Mouse (Mus musculus) hindbrain, embryonic 12.5 days (tissue): ENCODE data around the gene Mipol1. TPM values are rescaled to one million over a fixed set of nuclear protein-coding genes. Genes with fewer than 3 reads are reported as not detected.
"Not testable (repeated sequence)": the region's sequence is repeated elsewhere in the genome, so short reads cannot be mapped to it uniquely, and the experiment has no call there.

ENCODE experiments used
- ATAC-seq: fragments of 200-750 bp; cut with Nextera tagmentation; 2 replicates; pipeline ENCODE4 v1.8.0; 2017; ENCODE audit warnings: moderate TSS enrichment; ENCODE audit not compliant: low FRiP score
- H3K27ac ChIP-seq: fragments of 300-500 bp; sonication (generic); 2 replicates; pipeline ENCODE4 v1.5.1; 2016; ENCODE audit warnings: mild to moderate bottlenecking
- H3K27me3 ChIP-seq: fragments of 300-500 bp; sonication (generic); 2 replicates; pipeline ENCODE4 v1.6.1; 2016; ENCODE audit warnings: mild to moderate bottlenecking
- H3K36me3 ChIP-seq: fragments of 300-500 bp; sonication (generic); 2 replicates; pipeline ENCODE4 v1.6.1; 2016; ENCODE audit warnings: mild to moderate bottlenecking
- H3K4me1 ChIP-seq: fragments of 300-500 bp; sonication (generic); 2 replicates; pipeline ENCODE4 v1.6.1; 2016
- H3K4me2 ChIP-seq: fragments of 300-500 bp; sonication (generic); replicated peaks from 2 replicates; pipeline ENCODE4 v1.6.1; 2016; ENCODE audit warnings: mild to moderate bottlenecking
- H3K4me3 ChIP-seq: fragments of 300-500 bp; sonication (generic); 2 replicates; pipeline ENCODE4 v1.5.1; 2016; ENCODE audit warnings: mild to moderate bottlenecking
- H3K9ac ChIP-seq: fragments of 300-500 bp; sonication (generic); 2 replicates; pipeline ENCODE4 v1.6.1; 2016; ENCODE audit warnings: mild to moderate bottlenecking, moderate library complexity
- H3K9me3 ChIP-seq: fragments of 300-500 bp; sonication (generic); replicated peaks from 2 replicates; pipeline ENCODE4 v1.6.1; 2016; ENCODE audit warnings: mild to moderate bottlenecking
- WGBS: fragments of 180-500 bp; shearing (Covaris S2); methylation state at CpG from one replicate; pipeline ENCODE4 v1.1.7; 2016; 5-methylcytosine and 5-hydroxymethylcytosine counted together
- polyA plus RNA-seq: library from polyadenylated mRNA; unstranded; fragments of >200 nt; fragmentation: Nextera tagmentation; extraction: Ambion mirVana; gene quantifications from 2 replicates; pipeline ENCODE4 v1.2.1, GENCODE M21; 2016

The Mipol1 gene
- polyA plus RNA-seq, 1 experiment from 2014 or later: 6.1 TPM

DNA sequence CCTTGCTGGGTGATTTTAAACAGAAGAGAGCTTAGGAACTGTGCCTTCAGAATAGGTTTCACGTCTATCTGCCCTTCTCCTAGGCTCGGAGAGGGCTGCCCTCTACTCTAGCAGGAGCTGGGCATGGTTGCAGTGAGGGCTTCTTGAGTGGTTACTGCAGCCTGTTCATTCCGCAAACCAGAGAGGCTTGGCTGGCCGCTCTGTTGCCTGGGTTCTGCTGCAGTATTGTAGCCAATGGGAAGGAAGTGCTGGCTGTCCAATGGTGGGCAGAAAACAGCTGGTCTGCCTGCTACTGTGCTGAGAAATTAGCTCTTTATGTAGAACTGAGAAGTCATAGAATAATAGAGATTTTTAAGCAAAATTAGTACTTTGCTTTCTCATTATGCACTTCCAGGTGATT lies 169.3 kb downstream of the Mipol1 start:
- no peaks in the 10 kb centered on the region for H3K9me3 ChIP-seq
- H3K27ac ChIP-seq: no peak overlapping the region
- no peak overlapping the region for H3K4me2 ChIP-seq
- WGBS: 48% methylated on average over 4 of the region's 4 CpGs
- H3K36me3 ChIP-seq: no peaks in the 10 kb centered on the region
- peaks cover 5% of the 10 kb centered on the region; the same call in 1 of the 2 replicates for H3K4me1 ChIP-seq
- H3K9ac ChIP-seq: no peak overlapping the region
- no peak overlapping the region for H3K4me3 ChIP-seq
- ATAC-seq: no peak
- H3K27me3 ChIP-seq: no peaks in the 10 kb centered on the region

DNA sequence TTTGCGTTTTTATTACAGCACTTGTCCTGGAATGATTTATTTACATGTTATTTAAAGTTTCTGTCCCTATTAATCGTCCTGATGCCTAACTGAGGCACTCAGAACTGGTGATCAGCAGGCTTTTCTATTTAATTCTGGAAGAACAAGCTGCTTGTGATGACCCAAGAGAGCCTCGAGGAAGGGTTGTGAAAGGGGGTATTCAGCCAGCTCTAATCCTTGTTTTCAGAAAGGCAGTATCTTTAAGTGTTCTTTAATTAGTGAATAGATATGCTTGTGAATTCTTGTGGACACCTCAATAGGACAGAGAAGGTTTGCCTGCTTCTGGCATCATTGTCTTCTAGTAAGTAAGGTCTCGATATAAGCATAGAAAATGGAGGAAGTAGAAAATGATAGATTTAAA lies 170.0 kb downstream of the Mipol1 start:
- 32% methylated on average over 4 of the region's 4 CpGs for WGBS
- Histone ChIP-seq H3K27me3 (no peaks in the 10 kb centered on the region), H3K4me1 (peaks cover 5% of the 10 kb centered on the region; the same call in 1 of the 2 replicates), H3K4me3 (no peak overlapping the region), H3K36me3 (no peaks in the 10 kb centered on the region), H3K9me3 (no peaks in the 10 kb centered on the region), H3K27ac (no peak overlapping the region), H3K4me2 (no peak overlapping the region), H3K9ac (no peak overlapping the region)
- no peak for ATAC-seq

DNA sequence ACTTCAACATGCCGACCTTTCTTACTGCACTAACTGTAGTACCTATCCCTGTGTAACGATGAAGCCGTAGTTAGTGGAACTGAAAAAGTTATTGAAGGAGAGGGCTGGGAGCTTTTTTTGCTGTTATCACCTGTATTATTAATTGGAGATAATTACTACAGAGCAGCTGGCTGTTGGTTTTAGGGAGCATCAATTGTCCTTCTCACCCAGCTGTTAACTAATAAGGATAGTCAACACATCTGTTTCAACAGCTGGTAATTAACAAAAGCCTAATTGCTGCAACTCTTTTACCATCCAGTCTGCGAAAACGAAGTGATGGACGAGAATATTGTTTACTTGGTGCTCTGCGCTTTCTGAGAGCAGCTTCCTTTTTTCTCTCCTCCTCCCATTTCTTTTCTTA lies 170.9 kb downstream of the Mipol1 start:
- H3K4me2 ChIP-seq: no peak overlapping the region
- no peak overlapping the region for H3K9ac ChIP-seq
- no peak overlapping the region for H3K4me3 ChIP-seq
- H3K9me3 ChIP-seq: no peaks in the 10 kb centered on the region
- ATAC-seq: no peak
- 39% methylated on average over 7 of the region's 7 CpGs for WGBS
- H3K36me3 ChIP-seq: no peaks in the 10 kb centered on the region
- H3K4me1 ChIP-seq: peaks cover 5% of the 10 kb centered on the region; the same call in 1 of the 2 replicates
- no peaks in the 10 kb centered on the region for H3K27me3 ChIP-seq
- H3K27ac ChIP-seq: no peak overlapping the region

DNA sequence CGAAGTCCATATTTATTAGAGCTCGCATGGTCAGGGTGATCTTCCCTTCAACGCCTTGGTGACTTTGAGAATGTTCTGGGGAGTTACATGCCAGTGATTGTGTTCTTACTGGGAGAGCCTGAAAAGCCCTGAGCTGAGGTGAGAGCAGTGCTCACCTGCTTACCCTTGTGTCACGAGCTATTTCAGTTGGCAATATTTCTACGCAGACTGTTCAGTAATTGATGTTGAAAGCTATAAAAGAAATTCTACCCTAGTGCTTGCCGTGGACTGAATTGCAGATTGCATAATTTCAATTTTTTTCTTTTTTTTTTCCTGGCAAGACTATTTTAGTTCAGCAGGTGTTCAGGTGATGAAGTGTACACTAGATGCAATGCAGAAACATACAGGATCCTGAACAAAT lies 172.1 kb downstream of the Mipol1 start:
- WGBS: 86% methylated on average over 6 of the region's 6 CpGs
- no peak for ATAC-seq

DNA sequence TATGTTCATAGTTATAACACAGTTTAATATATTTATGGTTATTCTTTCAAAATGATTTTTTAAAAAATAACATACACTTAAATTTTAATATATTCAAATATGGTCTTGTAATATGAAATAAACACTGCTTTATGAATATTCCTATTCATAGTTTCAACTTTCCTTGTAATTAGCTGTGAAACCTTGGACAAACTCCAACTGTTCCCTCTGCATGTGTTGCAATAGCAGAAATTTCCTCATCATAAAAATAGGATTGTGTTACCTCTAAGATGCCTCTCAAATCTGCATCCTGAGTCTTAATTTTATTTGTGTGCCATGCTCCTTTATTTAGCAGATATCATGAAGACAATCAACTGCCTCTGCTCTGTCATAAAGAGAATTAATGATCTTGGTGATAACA lies 179.7 kb downstream of the Mipol1 start:
- ATAC-seq: no peak
- Histone ChIP-seq H3K9me3 (no peaks in the 10 kb centered on the region), H3K4me1 (no peaks in the 10 kb centered on the region)

More for the DNA sequence above, 172.1 kb downstream of the Mipol1 start:
- Histone ChIP-seq H3K27ac (no peak overlapping the region), H3K4me2 (no peak overlapping the region), H3K27me3 (no peaks in the 10 kb centered on the region), H3K9me3 (no peaks in the 10 kb centered on the region), H3K4me3 (no peak overlapping the region), H3K4me1 (peaks cover 5% of the 10 kb centered on the region; the same call in 1 of the 2 replicates), H3K36me3 (no peaks in the 10 kb centered on the region), H3K9ac (no peak overlapping the region)

DNA sequence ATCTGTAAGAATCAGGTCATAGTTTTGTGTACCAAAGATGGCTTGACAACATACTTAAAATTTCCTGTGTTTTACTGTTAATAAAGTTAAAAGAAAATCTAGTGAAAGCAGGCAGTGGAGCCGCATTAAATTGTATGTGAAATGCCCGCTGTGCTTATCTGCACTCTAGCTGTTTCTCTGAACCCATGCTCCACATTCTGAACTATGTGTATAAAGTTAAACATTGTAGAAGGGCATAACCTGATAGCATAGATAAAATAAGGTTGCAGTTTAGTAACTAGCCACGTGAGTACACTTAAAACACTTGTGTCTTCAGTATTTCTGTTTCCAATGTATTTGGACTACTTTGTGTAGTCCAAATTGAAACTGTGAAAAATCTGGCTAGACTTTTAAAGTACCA lies 183.6 kb downstream of the Mipol1 start:
- Histone ChIP-seq H3K4me1 (no peaks in the 10 kb centered on the region), H3K4me3 (no peak overlapping the region), H3K27ac (no peak overlapping the region), H3K9ac (no peak overlapping the region), H3K9me3 (no peaks in the 10 kb centered on the region), H3K36me3 (no peaks in the 10 kb centered on the region), H3K4me2 (no peak overlapping the region), H3K27me3 (no peaks in the 10 kb centered on the region)
- 87% methylated on average over 3 of the region's 3 CpGs for WGBS
- ATAC-seq: no peak

More for the DNA sequence above, 179.7 kb downstream of the Mipol1 start:
- Histone ChIP-seq H3K4me3 (no peak overlapping the region), H3K27ac (no peak overlapping the region), H3K27me3 (no peaks in the 10 kb centered on the region), H3K36me3 (no peaks in the 10 kb centered on the region), H3K9ac (no peak overlapping the region), H3K4me2 (no peak overlapping the region)

DNA sequence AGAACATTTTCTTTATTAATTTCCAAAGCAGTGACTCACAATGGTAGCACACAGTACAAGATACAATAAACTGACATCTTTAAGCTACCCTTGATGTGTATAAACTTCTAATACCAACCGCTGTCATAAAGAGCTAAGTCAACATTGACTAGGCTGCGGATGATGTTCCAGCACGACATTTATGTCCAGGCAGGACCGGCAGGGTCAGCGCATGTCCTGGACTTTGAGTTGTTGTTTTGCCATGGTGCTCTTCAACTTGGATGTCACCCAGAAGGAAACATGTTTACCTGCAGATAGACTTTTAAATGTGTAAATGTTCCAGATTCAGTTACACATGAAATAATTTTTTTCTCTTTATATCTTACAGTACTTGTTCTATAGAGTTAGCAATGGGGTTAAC lies 194.7 kb downstream of the Mipol1 start:
- Histone ChIP-seq H3K9ac (no peak overlapping the region), H3K36me3 (no peaks in the 10 kb centered on the region), H3K9me3 (no peaks in the 10 kb centered on the region), H3K27ac (no peak overlapping the region), H3K4me1 (no peaks in the 10 kb centered on the region), H3K4me3 (no peak overlapping the region), H3K27me3 (no peaks in the 10 kb centered on the region), H3K4me2 (no peak overlapping the region)
- ATAC-seq: no peak
- 94% methylated on average over 5 of the region's 5 CpGs for WGBS

DNA sequence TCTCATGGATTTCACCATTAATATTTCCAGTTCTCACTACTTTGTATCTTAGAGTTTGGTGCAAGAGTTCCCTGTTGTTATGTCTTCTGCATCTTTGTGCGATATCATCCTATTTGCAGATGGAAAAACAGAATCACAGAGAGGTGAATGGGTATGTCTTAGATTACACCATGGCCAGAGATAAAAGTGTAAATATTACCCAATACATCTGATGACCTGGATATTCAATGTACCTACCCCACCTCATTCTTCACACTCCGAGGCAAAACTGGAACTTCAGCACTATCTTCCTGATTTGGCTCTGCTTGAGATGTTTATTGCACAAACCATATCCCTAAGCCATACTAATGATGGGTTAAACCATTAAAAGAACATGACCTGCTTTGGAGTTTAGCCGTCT lies 198.0 kb downstream of the Mipol1 start:
- H3K27ac ChIP-seq: no peak overlapping the region

DNA sequence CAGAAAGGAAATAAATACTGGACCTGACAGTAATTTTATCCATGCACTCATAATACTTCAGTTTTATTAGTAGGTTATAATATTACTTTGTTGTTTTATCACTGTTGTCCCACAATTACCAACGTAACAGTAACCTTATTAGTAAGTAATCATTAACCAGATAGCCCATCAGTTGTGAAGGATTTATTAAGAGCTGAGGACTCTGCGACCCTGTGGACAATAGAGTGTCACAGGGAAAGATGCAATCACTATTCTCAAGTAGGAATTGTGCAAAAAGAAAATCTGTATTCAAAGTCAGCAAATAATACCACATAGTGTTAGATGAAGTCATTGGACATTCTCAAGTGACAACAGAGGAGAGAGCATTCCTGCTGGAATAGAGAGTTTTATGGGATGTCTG lies 198.5 kb downstream of the Mipol1 start:
- Histone ChIP-seq H3K4me3 (no peak overlapping the region), H3K27ac (no peak overlapping the region), H3K4me2 (no peak overlapping the region), H3K9me3 (no peaks in the 10 kb centered on the region), H3K27me3 (no peaks in the 10 kb centered on the region), H3K36me3 (no peaks in the 10 kb centered on the region), H3K9ac (no peak overlapping the region), H3K4me1 (no peaks in the 10 kb centered on the region)
- no peak for ATAC-seq
- WGBS: 58% methylated on average over 2 of the region's 2 CpGs

More for the DNA sequence above, 198.0 kb downstream of the Mipol1 start:
- Histone ChIP-seq H3K27me3 (no peaks in the 10 kb centered on the region), H3K36me3 (no peaks in the 10 kb centered on the region), H3K9me3 (no peaks in the 10 kb centered on the region), H3K4me2 (no peak overlapping the region), H3K4me1 (no peaks in the 10 kb centered on the region), H3K9ac (no peak overlapping the region), H3K4me3 (no peak overlapping the region)
- 89% methylated on average over 3 of the region's 3 CpGs for WGBS
- ATAC-seq: no peak

DNA sequence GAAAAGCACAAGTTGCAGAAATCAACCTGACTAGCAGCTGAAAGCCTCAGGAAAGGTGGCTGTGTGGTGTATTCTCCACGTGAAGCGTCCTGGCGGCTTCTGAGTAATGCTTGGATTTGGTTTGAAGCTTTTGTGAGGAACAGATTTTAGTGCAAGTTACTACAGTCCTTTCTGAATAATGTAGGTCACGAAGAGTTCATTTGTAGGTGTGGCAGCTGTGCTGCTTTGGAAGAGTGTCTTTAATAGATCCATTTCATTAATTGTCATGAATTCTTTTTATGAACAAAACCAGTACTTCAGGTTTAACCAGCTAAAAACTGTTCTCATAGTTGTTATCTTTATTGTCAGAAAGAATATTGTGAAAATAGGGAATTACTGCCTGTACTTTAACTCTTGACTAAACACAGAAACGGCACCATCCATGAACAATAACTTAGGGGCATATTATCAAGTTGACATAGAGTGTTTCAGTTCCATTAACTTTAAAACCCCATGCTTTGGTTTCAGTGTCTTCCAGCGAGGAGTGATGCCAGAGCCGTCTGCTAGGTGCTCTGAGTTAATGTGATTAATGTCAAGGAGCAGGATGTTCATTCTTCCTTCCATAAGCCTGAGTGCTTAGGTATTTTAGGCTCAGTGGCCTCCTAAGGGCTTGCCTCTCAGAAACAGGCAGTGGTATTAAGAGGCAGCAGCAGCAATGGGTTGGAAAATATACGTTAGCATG lies 206.9 kb downstream of the Mipol1 start:
- H3K27me3 ChIP-seq, H3K9me3 ChIP-seq, ATAC-seq, H3K27ac ChIP-seq, H3K4me3 ChIP-seq, H3K4me1 ChIP-seq, H3K9ac ChIP-seq, H3K36me3 ChIP-seq, H3K4me2 ChIP-seq: not testable (repeated sequence)
- WGBS: 80% methylated on average over 8 of the region's 8 CpGs

DNA sequence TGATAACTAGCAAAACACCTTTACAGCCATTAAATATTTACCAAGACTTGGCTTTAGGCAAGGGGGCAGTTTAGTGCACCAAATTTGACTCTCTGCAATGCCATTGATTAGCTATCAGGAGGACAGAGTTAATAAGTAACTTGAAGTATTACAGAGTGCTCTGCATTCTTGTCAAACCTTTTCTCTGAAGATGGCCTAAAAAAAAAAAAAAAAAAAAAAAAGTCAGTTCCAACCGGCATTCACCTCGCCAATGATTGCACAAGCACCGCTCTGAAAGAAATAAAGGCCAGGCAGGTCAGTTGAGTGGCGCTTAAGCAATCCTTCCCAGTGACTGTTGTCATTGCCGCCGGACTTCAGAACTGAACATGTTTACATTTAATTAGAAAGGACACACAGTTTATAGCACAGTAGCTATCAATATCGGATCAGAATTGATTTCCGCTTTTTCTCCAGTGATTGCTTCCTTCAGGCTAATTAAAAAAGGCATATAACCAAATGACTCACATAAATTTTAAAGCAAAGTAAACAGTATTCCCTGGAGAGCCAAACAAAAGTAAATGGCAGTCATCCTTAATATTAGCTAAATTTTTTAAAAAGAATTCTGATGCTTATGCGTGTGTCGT lies 214.2 kb downstream of the Mipol1 start:
- no peaks in the 10 kb centered on the region for H3K27me3 ChIP-seq
- H3K4me2 ChIP-seq: no peak overlapping the region
- no peak overlapping the region for H3K9ac ChIP-seq
- H3K9me3 ChIP-seq: no peaks in the 10 kb centered on the region
- no peak overlapping the region for H3K4me3 ChIP-seq
- WGBS: 56% methylated on average over 10 of the region's 10 CpGs
- H3K36me3 ChIP-seq: no peaks in the 10 kb centered on the region
- no peaks in the 10 kb centered on the region for H3K4me1 ChIP-seq
- H3K27ac ChIP-seq: no peak overlapping the region
- no peak for ATAC-seq

DNA sequence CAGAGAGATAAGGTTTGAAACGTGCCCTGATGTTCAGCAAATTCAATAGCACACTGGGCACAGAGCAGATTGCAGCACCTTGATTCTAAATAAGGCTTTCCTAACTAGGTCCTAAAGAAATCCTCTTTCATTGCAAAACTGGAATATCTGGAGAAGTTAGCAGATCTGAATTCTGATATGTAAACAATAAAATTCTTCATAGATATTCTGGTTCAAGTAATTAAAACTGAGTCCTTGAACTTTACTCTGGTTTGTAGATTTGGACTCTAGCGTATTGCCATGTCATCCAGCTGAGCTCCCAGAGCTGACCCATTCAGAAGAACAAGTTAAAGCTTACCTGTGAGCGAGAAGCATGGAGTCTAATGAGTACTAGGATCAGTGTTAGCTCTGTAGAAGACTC lies 217.1 kb downstream of the Mipol1 start:
- Histone ChIP-seq H3K9me3 (no peaks in the 10 kb centered on the region), H3K4me1 (no peaks in the 10 kb centered on the region), H3K9ac (no peak overlapping the region), H3K27ac (no peak overlapping the region), H3K36me3 (no peaks in the 10 kb centered on the region), H3K4me3 (no peak overlapping the region), H3K27me3 (no peaks in the 10 kb centered on the region), H3K4me2 (no peak overlapping the region)
- ATAC-seq: no peak
- WGBS: 88% methylated on average over 3 of the region's 3 CpGs

DNA sequence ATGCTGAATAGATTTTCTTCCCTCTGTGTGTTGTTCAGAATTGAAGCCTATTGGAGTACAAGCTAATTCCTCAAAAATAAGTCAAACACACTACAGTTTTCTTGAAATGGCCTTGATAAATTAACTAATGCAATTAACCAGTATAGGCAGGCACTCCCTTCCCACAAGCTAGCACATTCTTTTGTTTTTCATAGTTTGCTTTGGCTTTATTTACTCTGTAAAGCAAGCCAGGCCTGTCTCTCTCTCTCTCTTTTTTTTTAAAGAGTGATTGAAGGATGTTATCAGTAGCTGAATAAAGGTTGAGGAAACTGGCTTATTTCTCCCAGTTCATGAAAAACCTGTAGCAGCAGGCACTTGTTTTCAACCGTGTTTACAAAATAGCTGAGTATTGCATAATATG lies 219.1 kb downstream of the Mipol1 start:
- Histone ChIP-seq H3K27me3 (no peaks in the 10 kb centered on the region), H3K36me3 (no peaks in the 10 kb centered on the region), H3K27ac (no peak overlapping the region), H3K4me1 (no peaks in the 10 kb centered on the region), H3K4me2 (no peak overlapping the region), H3K9me3 (no peaks in the 10 kb centered on the region), H3K4me3 (no peak overlapping the region), H3K9ac (no peak overlapping the region)
- 72% methylated on average over 1 of the region's 1 CpGs for WGBS
- ATAC-seq: no peak
